Mouse (Mus musculus): ENCODE data around the gene Hpse2.

Hpse2 gene

DNA sequence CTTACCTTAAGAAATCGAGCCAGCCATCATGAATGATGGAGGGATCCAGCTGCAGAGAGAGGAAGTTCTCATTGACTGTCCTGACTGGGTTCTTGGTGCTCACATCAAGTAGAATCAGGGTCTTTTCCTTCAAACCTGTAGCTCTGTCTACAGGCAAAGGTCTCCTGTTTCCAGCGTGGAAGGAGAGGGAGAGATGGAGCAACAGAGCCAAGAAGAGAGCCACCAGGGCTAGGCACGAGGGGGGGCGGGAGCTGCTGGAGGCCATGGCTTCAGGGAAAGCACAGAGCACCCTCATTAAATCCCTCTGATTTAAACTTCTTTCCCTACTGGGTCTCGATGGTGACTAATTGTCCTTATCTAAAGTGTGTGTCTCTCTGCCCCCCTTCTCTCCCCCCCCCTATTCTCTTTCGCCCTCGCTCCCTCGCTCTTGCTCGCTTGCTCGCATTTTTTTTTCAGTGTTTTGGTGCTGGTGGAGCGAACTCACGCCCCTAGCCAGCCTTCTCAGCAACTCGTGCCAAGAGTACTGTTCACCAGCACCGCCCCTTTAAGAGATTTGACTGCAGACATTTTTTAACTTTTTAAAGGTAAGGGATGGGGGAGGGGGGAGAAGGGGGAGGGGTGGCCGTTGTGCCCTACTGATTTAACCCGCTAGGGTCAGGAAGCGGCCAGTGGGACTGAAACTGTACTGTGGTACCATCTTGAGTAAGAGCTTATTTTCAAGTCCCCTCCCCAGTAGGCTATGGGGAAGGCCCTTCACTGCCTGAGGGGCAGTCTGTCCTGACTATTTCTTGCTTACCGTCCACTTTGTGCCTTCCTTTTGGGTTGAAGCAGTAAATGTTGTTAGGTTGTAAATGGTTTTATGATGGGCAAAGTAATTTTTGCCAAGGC is at the start of gene Hpse2:
Gene Hpse2 (minus strand): TSS at position 339 of the 888 bp plus-strand sequence.
- no peak for DNase-seq (ENCODE audit: low read depth, low spot score)
- Histone ChIP-seq H3K27me3 (ENCODE audit: control insufficient read depth, insufficient read depth, low read length, poor library complexity, severe bottlenecking) (no peaks in the 10 kb centered on the region), H3K36me3 (ENCODE audit: control insufficient read depth, insufficient read depth, low read length, poor library complexity, severe bottlenecking) (no peaks in the 10 kb centered on the region)

DNA sequence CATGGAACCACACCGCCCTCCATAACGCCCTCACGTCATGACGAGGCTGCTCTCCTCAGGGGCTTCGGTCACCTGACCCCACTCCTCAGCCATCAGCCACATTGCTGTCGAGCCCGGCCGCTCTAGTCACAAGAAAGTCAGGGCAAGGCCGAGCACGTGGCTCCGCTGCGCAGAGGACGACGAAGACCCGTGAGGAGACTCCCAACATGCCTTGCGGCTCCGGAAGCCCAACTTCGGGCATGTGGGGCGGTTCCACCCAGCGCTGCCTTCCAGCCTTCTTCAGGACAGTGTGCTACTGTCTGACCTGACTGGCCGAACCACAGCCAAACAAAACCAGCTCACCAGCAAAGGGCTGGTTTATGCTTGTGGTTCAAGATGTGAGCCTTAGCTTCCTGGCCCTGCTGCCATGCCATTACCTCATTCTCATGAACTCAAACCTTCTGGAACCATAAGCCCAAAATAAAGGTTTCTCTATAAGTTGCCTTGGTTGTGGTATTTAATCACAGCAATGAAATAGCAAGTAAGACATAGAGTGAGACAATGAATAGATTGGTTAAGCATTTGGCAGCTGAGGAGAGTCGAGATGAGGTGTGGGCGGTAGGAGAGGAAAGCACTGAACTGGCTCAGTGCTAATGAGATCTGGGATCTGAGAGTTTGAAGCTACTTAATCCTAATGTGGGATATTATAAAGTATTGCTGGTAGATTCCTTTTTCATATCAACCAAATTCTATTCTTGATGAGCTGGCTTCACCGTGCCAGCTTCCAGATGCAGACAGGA is 39.5 kb upstream of the Hpse2 start:
- DNase-seq (ENCODE audit: low read depth, low spot score): no peak
- H3K36me3 ChIP-seq (ENCODE audit: control insufficient read depth, insufficient read depth, low read length, poor library complexity, severe bottlenecking): no peaks in the 10 kb centered on the region

DNA sequence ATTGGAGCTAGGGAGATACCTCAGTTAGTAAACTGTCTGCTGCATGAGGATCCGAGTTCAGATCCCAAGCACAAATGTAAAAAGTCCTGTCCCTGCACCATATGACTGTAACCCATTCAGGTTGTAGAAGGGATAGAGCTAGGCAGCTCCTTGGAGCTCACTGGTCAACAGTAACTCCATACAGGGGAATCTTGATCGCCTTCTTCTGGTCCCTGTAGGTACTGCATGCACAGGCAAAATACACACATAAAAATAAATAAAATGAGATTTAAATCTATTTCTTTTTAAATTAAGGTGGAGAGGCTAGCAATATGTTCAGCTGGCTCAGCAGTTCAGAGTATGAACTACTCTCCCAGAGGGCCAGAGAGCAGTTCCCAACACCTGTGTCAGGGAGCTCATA is 35.9 kb upstream of the Hpse2 start:
- no peaks in the 10 kb centered on the region for H3K27me3 ChIP-seq (ENCODE audit: control insufficient read depth, insufficient read depth, low read length, poor library complexity, severe bottlenecking)
- DNase-seq (ENCODE audit: low read depth, low spot score): no peak

More for the DNA sequence above, 39.5 kb upstream of the Hpse2 start:
- H3K27me3 ChIP-seq (ENCODE audit: control insufficient read depth, insufficient read depth, low read length, poor library complexity, severe bottlenecking): no peaks in the 10 kb centered on the region

DNA sequence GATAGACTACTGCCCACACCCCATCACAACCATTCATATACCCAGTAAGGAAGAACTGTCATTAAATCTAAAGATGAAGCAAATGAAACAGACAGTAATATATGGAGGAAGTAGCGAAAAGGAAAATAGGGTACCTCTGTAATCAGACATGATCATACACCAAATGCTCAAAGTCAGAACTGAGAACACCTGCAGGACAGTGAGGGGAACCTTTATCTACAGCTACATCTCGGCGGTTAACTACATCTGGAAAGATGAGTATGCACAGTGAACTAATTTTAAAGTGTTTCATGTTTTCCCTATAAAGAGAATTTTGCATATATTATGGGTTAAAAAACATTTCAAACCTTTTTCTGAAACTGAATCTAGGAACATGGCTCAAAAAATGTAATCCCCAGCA is 32.4 kb upstream of the Hpse2 start:
- no peak for DNase-seq (ENCODE audit: low read depth, low spot score)
- Histone ChIP-seq H3K27me3 (ENCODE audit: control insufficient read depth, insufficient read depth, low read length, poor library complexity, severe bottlenecking) (no peaks in the 10 kb centered on the region), H3K36me3 (ENCODE audit: control insufficient read depth, insufficient read depth, low read length, poor library complexity, severe bottlenecking) (no peaks in the 10 kb centered on the region)

More for the DNA sequence above, 35.9 kb upstream of the Hpse2 start:
- no peaks in the 10 kb centered on the region for H3K36me3 ChIP-seq (ENCODE audit: control insufficient read depth, insufficient read depth, low read length, poor library complexity, severe bottlenecking)

DNA sequence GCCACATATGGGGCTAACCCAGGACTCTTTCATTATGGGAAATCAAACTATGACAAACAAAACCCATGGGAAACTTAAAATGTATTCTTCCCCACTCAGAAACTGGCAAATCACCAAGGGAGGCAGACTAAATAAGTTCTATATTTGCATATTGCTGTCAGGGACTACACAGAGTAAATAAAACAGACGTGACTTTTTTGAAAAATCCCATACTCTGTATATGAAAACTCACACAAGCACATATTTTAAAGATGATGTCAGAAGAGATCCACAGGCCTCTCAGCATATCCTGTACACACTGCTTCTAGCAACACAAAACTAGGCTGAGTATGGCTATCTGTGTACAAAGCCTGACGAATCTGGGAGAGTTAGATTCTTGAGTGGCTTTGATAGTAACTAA is 27.4 kb upstream of the Hpse2 start:
- no peak for DNase-seq (ENCODE audit: low read depth, low spot score)
- no peaks in the 10 kb centered on the region for H3K27me3 ChIP-seq (ENCODE audit: control insufficient read depth, insufficient read depth, low read length, poor library complexity, severe bottlenecking)
- H3K36me3 ChIP-seq (ENCODE audit: control insufficient read depth, insufficient read depth, low read length, poor library complexity, severe bottlenecking): no peaks in the 10 kb centered on the region

DNA sequence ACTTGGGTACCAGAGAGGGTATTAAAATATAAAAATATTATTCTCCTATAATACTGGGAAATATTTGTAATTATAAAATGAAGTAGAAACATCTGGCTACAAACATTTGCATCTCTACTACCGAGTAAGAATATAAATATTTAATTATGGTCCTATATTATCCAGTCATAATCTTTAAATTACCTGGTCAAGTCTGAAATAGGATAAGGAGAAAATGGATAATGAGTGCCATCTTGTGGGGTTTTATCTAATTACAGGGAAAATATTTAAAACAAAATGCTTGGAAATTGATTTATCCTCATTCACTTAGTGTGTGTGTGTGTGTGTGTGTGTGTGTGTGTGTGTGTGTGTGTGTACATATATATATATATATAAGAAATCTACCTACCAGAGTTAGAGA is 19.0 kb upstream of the Hpse2 start:
- no peak for DNase-seq (ENCODE audit: low read depth, low spot score)
- Histone ChIP-seq H3K27me3 (ENCODE audit: control insufficient read depth, insufficient read depth, low read length, poor library complexity, severe bottlenecking) (no peaks in the 10 kb centered on the region), H3K36me3 (ENCODE audit: control insufficient read depth, insufficient read depth, low read length, poor library complexity, severe bottlenecking) (no peaks in the 10 kb centered on the region)

DNA sequence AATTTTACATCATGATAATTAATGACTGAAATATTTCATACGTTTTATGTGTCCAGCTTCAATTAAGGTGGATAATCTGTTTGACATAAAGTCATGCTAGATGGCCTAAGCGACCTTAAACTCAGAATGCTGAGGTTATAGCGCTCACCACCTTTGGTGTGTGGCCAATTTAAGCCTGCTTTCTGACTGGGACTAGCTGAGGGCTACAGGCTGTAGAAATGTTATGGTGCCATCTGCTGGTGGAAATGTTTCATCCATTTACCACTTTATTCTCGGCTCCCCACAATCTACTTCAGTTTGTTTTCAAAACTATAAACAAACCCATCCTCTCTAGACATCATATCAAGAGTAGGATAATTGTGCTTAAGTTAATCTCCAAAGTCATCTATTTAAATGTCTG is 8.2 kb upstream of the Hpse2 start:
- no peaks in the 10 kb centered on the region for H3K27me3 ChIP-seq (ENCODE audit: control insufficient read depth, insufficient read depth, low read length, poor library complexity, severe bottlenecking)
- no peaks in the 10 kb centered on the region for H3K36me3 ChIP-seq (ENCODE audit: control insufficient read depth, insufficient read depth, low read length, poor library complexity, severe bottlenecking)
- peak; percentile 64 for DNase-seq (ENCODE audit: low read depth, low spot score)

DNA sequence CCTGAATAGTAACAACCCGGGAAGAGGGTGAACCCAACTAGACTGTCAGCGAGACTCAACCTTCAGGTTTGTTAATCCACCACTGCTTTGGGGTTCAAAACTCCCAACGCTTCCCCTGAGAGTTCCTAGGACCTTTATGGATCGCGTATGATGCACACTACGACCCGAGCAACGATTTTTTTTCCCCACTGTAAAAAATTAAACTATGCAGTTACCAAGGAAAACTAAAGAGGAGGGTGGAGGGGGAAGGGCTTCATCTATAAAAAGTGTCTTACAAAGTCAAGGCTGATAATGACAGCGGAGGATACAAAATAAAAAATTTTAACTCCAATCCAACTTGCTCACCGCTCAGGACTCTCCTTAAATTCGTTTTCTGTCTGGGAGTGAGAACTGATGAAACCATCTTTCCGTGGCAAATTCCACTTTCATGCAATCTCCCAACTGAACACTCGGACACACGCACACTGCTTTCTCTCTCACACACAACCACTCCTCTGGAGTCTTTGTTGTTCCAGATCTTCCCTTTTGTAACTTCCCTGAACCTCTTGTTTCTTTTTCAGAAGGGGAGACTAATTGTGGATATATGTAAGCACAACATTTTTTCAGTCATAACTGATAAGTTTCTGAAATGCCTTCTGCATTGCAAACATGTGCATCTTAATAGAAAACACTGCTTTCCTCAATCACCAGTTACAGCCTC is 934 bp downstream of the Hpse2 start:
- no peaks in the 10 kb centered on the region for H3K27me3 ChIP-seq (ENCODE audit: control insufficient read depth, insufficient read depth, low read length, poor library complexity, severe bottlenecking)
- no peaks in the 10 kb centered on the region for H3K36me3 ChIP-seq (ENCODE audit: control insufficient read depth, insufficient read depth, low read length, poor library complexity, severe bottlenecking)
- DNase-seq (ENCODE audit: low read depth, low spot score): no peak

DNA sequence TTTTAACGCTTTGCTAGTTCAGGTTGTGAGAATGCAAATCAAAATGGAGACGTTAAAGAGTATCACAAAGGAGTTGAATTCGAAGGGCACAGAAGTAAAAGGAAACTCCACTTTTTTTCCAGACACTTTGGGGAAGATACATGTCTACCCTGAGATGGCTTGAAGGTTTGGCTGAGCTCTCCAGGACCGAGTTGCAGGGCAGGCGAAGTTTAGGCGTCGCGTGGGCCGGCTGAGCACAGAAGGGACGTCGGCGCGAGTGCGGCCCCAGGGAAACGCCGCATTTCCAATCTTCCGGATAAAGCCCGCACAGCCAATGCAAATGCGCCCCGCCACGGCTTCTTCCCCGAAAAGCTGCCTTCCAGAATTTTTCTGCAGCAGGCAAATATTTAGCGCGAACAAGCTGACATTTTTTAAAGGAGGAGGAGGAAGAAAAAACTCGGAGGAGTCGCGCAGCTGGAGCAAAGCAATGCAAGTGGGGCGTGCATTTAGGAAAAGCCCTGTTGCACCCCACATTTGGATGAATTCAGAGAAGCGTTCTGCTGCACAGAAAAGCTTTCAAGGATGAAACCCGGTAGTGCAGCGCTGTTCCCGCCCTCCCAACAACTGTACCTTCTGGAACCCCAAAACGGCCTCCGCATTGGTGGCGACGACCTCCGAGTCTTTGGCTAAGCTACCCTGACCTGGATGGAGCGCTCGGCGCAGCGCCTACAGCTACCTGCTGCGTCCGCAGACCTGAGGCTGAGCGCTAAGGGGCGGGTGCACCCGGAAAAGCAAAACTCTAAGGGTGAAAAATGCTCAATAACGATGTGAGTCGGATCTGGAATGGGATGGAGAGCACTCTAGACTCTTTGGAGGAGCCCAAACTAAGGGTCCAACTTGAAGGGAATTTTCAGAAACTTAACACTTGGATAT is 1.9 kb downstream of the Hpse2 start:
- H3K36me3 ChIP-seq (ENCODE audit: control insufficient read depth, insufficient read depth, low read length, poor library complexity, severe bottlenecking): no peaks in the 10 kb centered on the region
- DNase-seq (ENCODE audit: low read depth, low spot score): no peak

DNA sequence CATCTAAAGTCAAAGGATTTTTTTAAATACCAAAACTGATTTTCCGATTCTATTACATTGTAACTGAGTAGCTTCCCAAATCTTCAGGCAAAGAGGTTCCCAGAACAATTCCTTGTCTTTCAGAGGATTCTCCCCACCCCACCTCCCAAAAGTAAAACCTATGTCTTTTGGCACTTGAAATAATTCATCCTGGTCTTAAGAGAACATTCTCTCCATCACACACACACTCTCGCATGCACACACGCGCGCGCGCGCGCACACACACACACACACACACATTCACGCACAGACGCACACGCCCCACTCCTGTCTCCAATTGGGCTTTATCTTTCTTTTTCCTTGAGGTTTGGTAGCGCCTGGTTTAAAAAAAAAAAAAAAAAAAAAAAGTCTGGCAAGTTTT is 2.7 kb downstream of the Hpse2 start:
- Histone ChIP-seq H3K36me3 (ENCODE audit: control insufficient read depth, insufficient read depth, low read length, poor library complexity, severe bottlenecking) (no peaks in the 10 kb centered on the region), H3K27me3 (ENCODE audit: control insufficient read depth, insufficient read depth, low read length, poor library complexity, severe bottlenecking) (no peaks in the 10 kb centered on the region)
- DNase-seq (ENCODE audit: low read depth, low spot score): no peak

More for the DNA sequence above, 1.9 kb downstream of the Hpse2 start:
- H3K27me3 ChIP-seq (ENCODE audit: control insufficient read depth, insufficient read depth, low read length, poor library complexity, severe bottlenecking): no peaks in the 10 kb centered on the region

DNA sequence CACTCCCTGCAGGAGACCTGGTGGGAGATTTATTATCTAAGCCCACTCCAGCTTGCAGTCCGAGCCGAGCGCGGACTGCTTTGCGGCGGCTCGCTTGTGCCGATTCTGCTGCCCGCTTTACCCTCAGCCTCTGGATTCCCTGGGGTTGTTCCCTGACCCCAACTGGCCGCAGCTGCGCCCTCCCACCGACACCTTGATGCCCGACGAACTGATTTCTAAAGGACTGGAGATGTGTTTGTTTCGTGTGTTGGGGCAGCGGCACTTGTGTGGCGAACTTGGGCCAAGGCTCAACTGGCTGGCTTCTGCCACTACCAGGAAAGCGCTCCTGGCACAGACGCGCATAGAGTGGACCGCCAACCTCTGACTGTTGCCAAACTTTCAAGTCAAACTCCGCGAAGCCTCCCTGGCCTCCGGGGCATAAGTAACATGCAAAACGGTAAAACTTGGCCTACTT is 3.1 kb downstream of the Hpse2 start:
- no peak for DNase-seq (ENCODE audit: low read depth, low spot score)
- Histone ChIP-seq H3K36me3 (ENCODE audit: control insufficient read depth, insufficient read depth, low read length, poor library complexity, severe bottlenecking) (no peaks in the 10 kb centered on the region), H3K27me3 (ENCODE audit: control insufficient read depth, insufficient read depth, low read length, poor library complexity, severe bottlenecking) (no peaks in the 10 kb centered on the region)

DNA sequence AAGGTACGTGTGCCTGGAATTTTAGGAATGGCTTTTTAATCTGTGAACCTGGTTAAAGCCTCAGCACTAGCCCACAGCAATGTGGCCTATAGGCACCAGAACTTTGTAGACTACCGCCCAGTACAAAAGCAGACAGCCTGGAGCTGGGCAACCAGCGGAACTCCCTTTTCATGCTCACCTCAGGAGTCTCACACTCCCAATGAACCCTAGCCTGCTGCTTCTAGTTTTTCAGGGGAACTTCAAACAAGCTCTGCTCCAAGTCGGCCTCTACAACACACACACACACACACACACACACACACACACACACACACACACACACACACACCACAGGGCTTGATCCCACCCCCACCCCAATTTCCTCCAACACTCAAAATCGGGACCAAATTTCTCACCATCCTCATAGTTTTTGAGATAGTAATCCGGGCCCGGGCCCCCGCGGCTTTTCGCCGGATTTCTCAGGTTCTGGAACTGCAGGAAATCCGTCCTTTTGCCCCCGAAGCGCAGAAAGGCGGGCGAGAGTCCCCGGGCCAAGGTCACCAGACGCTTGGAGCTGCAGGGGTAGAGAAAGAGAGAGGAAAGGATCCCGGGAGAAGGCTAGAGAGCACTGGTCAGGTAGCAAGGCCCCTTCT is 3.7 kb downstream of the Hpse2 start:
- H3K27me3 ChIP-seq (ENCODE audit: control insufficient read depth, insufficient read depth, low read length, poor library complexity, severe bottlenecking): no peaks in the 10 kb centered on the region
- H3K36me3 ChIP-seq (ENCODE audit: control insufficient read depth, insufficient read depth, low read length, poor library complexity, severe bottlenecking): no peaks in the 10 kb centered on the region
- DNase-seq (ENCODE audit: low read depth, low spot score): no peak

DNA sequence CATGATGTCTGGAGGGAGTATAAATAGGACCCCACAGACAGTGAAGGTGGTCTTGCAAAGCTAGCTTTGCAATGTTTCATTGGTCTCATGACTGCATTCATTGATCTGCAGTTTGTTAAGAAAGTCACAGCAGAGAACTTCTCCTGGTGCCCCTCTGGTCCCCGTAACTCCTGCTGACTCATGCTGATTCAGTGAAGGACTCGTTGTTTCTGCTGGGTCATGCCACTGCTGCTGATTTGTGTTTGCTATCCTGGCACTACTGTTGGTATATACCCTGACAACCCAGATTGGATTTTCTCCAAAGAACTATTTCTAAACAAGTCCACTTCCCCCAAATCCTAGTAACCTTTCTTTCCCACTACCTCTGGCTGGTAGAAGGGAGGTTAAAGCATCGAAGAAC is 29.3 kb downstream of the Hpse2 start:
- no peak for DNase-seq (ENCODE audit: low read depth, low spot score)
- no peaks in the 10 kb centered on the region for H3K36me3 ChIP-seq (ENCODE audit: control insufficient read depth, insufficient read depth, low read length, poor library complexity, severe bottlenecking)
- no peaks in the 10 kb centered on the region for H3K27me3 ChIP-seq (ENCODE audit: control insufficient read depth, insufficient read depth, low read length, poor library complexity, severe bottlenecking)

Data from splenic B cell, adult 2 months (primary cell).